Mouse (Mus musculus) heart, postnatal 36 days (tissue): ENCODE results near the gene Mamdc2. TPM values are rescaled to one million over a fixed set of nuclear protein-coding genes. Genes with fewer than 3 reads are reported as not detected.

Experiments used
- DNase-seq, 2 experiments: peaks; one replicate each; pipeline ENCODE4 v3.0.0; 2021 to 2022
- intact Hi-C: fragments of 180-260 bp; cut with DNase I; formaldehyde crosslinking; loops from one replicate; pipeline ENCODE4 v1.15.1; 2025
- total RNA-seq, 2 experiments: library from RNA; stranded (reverse); gene quantifications; 2 replicates each; pipeline ENCODE4 v1.2.3; 2021

The Mamdc2 gene
- total RNA-seq, 2 experiments from 2014 or later: 2.0 to 2.6 TPM

DNA sequence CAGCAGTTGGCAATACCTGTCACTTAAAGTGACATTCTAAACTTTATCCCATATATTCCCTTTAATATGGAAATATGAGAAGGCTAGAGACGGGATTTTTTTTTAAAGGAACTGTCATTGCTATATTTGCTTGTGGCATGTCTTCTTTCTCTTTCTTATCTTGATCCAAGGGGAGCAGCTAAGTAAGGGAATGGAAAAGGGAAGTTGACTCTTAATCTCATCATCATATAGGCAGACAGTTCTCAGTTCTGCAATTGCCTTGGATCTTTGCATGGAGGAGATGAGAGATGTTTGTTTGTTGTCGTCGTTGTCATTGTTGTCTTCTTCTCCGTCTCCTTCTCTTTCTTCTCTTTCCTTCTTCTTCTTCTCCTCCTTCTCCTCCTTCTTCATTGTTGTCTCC lies 79.0 kb downstream of the Mamdc2 start:
- DNase-seq: no peak
- intact Hi-C loops: no loop called here

DNA sequence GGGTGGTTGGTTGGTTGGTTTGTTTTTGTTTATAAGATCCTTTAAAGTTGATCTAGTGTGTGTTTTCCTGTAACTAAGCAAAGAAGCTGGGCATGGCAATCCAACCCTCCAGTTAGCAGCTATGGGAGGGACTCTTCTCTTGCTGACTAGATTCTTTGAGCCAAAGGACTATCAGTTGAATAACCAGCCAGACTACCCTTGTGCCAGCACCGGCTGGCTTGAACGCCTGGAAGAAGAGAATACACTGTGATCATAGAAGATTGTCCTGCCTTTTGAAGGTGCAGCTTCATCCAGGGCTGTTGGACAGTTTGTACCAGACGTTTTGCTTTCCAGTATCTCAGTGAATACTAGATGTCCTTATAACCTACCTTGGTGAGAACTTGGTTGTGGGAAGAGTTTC lies 86.2 kb downstream of the Mamdc2 start:
- DNase-seq: no peak
- intact Hi-C loops: no loop called here

DNA sequence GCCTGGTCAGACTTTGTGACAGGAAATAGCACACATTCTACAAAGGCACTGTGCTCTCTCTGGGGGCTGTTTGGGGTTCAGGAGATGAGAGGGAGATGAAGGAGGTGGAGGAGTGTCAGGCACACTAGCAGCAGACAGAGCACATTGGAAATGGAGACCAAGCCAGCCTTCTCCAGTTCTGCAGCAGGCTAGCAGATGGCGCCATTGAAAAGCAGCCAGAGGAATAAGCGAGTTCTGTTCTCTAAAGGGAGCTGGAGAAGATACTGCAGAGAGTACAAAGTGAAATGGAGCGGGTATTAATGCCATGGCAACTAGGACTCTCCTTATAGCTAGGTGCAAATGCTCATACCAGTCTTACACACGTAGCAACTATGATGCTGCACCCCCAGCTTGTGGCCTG lies 87.1 kb downstream of the Mamdc2 start:
- intact Hi-C loops: no loop called here
- peak in 1 of 2 experiments; percentile 32 for DNase-seq

DNA sequence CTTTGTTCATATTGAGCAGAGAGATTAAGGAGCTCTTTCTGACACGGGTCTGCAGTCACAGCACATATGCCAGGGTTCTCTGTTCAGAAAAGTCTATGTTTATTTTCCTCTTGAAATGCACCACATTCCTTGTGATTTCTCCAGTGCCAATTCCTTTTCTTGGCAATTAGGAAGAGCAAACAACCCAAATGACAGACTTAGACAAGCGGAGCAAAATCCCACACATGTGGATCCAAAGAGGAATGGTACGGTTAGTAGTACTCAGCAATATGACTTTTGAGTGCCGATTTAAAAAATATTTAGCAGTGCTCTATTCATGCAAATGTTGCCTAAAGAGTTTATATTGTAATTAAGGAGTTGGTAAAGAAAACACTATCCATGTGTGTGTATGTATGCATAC lies 87.7 kb downstream of the Mamdc2 start:
- intact Hi-C loops: no loop called here
- DNase-seq: no peak

DNA sequence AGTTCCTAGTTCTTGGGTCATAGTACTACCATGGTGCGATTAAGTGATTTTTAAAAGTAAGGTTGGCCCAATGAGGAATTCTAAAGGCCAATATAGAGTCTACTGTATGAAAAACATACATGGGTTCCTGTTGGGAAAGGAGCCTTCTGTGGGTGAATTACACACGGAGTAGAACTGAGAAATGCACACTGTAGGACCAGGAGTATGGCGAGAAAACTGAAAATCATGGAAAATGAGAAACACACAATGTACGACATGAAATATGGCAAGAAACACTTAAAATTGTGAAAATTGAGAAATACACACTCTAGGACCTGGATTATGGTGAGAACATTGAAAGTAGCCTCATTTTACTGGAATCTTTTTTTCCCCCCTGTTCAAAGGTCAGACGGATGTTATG lies 91.0 kb downstream of the Mamdc2 start:
- intact Hi-C loops: no loop called here
- DNase-seq: no peak

DNA sequence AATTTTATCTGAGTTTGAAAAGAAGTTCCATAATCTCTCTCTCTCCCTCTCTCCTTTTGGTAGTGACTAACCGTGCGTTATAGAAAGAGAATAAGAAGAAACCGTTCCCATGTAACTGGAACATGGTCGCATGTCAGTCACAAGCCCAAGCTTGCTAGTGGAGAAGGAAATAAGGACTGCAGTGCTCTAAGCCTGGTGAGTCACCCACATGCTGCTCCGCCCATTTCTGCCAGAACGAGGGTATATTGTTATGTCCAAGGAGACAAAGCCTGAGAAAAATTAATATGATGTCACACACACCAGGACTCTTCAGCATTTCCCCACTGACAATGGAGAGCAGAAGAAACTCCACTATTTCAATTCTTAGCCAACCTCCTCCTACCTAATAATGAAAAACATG lies 93.5 kb downstream of the Mamdc2 start:
- no peak for DNase-seq
- intact Hi-C loops: no loop called here

DNA sequence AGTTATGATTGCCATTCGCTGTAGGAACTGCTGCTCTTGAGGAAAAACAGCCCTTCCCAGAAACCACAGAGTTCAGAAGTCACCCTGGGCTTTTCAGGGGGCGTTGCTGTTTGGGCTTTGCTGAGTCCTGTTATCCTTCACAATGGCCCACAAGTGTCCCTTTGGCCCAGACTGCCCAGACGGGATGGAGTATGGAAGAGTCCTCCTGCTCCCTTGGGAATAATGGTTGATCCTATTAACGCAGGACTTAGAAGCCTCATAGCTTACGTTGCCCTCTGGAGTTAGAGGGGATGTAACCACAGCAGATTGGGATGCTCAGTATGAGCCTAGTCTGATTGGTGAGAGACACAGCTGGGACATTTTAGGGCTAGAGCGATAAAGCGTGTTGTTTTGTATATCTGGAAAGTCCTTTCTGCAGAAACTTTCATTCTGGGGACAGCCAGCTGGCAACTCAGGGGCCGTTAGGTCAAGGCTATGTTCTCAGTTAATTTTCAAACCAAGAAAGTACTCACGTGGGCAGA lies 94.3 kb downstream of the Mamdc2 start:
- intact Hi-C loops: no loop called here
- DNase-seq: peak; percentile 34 to 47

DNA sequence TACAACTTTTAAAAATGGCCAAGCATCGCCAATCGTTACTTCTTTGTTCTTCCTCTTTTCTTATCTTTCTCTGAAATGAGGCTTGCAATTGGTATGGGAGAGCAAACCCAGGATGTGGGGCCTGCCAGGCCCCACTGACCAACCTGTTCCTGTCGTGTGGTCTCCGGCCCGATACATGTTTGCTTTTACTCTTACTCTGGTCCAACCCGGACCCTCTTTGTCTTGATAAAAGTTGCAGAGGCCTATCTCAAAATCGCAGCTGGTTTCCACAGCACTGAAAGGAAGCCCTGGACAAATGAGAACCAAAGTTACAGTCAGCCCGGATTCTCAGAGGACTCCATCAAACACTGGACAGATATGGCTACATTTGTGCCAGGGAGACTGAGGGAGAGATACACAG lies 95.1 kb downstream of the Mamdc2 start:
- intact Hi-C loops: no loop called here
- DNase-seq: no peak

DNA sequence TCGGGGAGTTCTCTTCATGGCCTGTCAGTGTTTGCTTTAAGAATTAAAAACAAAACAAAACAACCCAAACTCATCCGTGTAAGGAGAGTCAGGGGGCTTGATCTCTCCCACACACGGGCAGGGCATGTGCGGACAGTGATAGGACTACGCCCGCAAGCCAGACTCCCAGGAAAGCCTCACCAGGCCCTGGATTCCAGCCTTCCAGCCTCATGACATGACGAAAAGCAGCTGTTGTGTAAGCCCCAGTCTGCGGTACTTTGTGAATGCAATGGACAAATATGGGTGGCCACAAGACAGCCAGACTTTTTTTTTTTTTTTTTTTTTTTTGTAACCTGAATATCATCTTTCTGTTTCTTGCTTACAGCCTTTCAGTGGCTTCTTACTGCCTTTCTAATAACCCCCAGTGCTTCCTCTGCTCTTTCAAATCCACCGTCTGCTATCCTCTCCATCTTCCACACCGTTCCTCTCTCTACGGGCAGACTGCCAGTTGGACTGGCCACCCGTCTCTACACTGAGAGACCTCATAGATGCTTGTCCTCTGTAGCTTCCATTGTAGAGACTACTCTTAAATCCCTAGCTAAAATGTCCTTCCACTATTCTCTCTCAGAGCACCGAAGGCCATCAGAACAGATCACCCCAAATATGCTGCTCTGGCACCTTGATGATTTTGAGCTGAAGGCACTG lies 96.3 kb downstream of the Mamdc2 start:
- DNase-seq: peak; percentile 24 to 32
- intact Hi-C loops: no loop called here

DNA sequence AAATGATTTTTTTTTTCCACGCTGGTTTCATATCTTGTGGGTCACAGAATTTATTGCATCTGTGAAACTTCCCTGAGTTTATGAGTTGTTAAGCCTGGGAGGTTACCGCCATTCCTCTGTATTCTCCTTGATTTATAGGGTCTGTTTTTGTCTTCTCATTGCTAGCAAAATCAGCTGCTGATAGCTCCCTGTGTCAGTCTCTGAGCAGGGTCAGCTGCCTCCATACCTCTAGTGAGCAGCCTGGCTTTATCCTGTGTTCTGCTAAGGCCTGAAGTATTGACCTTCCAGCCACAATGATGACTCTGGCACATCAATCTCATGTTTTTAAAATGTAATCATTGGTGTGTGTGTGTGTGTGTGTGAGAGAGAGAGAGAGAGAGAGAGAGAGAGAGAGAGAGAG lies 98.3 kb downstream of the Mamdc2 start:
- intact Hi-C loops: no loop called here

DNA sequence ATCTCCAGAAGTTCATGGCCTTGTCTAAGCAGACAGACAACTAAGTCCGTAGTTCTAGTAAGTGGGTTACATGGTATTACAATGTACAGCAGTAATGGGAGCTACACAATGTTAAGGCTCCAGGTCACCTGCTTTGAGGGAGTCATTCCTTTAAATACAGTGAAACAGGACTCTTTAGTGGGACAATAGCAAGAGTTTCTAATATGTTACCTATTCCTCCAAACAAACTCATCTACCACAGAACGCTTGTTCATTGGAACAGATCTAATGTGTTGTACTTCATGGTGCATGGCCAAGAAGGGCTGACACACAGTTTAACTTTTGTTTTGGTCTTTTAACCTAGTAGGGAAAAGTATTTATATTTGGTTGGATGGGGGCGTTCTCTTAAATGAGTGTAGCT lies 105.5 kb downstream of the Mamdc2 start:
- intact Hi-C loops: no loop called here
- DNase-seq: no peak

More for the DNA sequence above, 98.3 kb downstream of the Mamdc2 start:
- no peak for DNase-seq

DNA sequence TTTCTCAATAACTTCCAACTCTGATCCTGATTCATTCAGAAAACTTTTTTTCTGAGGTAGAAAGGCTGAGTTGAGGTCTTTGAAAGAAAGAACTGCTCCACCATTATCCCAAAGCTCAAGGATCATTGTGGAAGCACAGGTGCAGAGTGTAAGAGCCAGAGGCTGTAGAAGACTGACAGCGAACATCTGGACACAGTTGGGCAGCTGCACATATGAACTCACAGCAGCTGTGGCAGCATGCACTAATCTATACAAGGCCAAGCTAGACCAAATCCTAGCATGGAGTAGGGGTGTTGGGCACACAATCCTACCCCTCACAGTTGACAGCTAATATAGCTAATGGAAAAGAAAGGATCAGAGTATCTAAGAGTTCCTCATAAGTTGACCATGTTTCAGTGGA lies 115.4 kb downstream of the Mamdc2 start:
- intact Hi-C loops: no loop called here
- DNase-seq: no peak

DNA sequence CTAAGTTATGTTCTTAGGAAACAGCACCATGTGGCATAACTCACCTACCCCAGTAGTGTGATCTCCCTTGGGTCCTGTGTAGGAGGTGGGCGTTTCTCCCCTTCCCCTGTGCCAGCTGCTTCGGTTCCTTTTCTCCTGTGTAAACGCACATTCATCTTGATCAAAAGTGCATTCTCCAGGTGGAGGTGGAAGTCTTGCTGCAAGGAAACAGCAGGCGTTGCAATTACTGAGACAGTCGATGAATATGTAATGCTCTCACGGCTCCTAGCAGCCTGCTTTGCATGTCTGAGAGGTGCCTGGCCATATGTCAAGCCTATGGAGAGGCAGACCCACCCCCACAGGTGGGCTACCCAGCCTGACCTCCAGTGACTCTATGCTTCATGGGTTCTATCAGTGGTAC lies 117.4 kb downstream of the Mamdc2 start:
- DNase-seq: no peak
- intact Hi-C loops: no loop called here

DNA sequence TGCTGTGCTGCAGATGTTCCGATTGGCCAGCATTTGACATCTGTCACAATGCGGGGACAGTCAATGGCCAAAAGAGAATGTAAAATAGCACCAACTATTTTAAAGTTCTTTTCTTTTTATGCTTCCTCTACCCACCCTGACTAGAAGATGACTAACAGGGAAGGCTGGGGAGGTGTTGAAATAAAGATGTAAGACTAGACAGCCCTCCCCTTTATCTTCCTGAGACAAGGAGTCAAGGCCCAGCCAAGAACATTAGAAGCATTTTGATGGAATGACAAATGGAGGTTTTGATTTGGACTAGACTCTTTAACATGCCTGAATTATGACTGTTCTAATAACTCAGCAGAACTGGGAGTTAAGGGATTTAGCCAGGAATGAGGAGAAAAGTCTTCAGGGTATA lies 118.9 kb downstream of the Mamdc2 start:
- intact Hi-C loops: no loop called here

DNA sequence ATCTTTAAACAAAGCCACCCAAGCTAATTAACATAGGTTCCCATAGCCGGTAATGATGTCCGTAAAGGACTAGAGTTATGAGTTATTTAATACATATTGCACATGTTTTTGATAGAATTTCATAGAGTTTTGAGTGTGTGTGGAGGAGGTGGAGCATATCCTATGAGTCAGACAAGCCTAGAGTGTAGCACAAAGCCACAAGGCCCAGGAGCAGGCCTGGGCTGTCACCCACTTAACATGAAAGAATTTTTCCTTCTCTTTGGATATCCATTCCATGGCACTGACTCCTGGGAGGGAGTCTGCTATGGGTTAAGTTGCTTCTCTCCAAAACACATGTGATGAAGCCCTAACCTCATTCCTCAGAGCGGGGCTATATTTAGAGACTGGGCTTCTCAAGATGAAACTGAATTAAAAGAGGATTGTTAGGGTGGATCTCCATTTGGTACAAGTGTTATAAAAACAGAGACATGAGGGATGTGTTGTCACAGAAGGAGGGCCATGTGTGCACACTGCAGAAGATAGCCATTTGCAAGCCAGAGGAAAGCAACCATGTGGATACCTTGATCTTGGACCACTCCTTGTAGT lies 121.1 kb downstream of the Mamdc2 start:
- intact Hi-C loops: no loop called here
- no peak for DNase-seq

More for the DNA sequence above, 118.9 kb downstream of the Mamdc2 start:
- DNase-seq: no peak

DNA sequence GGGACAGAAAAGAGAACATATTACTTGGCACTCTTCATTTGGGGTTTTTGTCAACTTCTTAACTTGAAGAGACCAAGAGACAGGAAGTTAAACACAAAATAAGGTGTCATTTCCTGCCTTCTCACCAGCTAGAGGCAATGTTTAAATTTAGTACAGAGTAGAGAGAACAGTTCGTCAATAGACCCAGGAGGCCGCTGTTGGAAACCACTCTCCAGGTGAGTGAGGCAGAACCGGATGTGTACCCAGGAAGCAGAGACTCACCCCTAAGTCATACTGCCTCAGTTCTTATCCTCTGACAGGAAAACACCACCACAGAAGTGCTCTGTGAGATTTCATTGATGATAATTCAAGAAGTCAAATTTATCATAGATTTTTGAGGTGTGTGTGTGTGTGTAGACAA lies 125.1 kb downstream of the Mamdc2 start:
- intact Hi-C loops: no loop called here
- DNase-seq: no peak

DNA sequence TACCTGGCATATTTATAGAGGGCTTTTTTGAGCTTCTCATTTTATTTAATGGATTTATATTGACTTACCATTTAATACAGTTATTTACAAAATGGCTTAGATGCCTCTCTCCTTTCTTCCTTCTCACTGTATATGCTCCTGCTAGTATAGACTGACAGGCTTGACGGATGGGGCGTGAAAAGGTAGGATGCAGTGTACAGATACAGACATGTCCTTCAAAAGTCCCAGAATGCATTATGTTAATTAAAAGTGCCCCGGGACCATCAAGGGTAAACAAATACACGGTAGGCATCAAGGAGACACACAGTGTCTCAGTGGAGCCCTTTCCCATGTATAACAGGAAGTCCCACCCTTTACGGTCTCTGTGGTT lies 130.3 kb downstream of the Mamdc2 start:
- no peak for DNase-seq
- intact Hi-C loops: no loop called here

DNA sequence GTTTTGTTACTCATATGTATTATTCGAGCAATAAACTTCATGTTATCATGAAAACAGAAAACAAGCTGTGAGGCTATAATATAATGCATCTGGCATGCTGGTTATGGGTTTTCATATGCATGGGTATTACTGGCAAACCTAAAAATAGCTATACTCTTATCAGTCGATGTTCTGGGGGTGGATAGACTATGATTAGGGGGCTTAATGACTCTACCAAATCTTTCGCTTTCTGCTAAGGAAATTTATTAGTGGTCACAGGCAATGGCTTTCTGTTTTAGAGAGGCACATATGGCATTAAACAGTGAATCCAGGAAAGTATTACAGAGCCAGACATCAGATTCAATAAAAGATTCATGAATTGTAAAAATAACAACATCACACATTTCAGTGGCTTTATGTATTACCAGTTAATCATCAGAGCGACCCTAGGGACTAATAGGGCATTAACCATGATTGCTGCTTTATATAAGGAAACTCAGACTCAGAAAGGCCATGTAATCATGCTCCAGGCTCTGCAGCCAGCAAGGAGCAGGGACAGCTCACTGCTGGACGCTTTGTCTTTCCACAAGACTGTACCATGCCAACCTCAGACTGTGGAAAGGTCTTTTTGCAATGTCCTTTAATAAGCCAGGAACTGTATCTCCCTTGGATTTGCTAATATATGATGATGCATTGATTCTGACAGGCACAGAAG lies 130.8 kb downstream of the Mamdc2 start:
- DNase-seq: no peak
- intact Hi-C loops: no loop called here

DNA sequence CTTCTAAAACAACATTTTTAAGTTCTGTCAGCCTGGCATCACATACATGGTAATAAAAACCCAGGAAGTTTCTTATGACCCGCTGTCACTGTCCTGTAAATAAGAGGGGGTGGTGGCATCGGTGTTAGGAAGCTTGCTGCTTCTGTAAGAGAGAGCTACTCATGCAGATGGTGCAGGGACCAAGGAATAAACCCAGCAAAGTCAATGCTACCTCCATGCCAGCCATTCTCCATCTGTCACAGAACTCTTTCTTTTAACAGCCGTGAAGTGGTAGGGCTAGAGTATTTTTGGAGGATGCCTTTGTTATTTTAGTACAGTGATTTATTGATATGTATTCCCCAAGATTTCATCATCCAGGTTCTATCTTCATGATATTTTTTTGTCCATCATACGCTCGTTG lies 131.4 kb downstream of the Mamdc2 start:
- intact Hi-C loops: no loop called here
- DNase-seq: no peak

DNA sequence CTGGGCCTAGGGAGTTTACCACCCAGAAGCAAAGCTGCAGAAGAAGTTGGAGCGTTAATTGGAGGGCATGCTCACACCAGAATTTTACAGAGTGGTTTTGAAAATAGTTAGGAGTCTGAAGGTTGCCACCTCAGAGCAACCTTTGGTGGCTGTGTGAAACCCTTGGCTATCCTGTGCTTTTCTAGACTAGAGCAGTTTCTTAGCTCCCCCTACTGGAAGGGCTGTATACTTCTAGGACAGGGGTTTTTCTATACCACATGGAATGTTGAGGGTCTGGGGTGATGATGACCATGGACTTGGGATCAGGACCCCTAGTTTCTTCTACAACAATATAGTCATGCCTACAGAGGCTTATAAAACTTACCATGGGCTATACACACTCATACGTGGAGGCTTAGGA lies 138.3 kb downstream of the Mamdc2 start:
- intact Hi-C loops: no loop called here
- no peak for DNase-seq

DNA sequence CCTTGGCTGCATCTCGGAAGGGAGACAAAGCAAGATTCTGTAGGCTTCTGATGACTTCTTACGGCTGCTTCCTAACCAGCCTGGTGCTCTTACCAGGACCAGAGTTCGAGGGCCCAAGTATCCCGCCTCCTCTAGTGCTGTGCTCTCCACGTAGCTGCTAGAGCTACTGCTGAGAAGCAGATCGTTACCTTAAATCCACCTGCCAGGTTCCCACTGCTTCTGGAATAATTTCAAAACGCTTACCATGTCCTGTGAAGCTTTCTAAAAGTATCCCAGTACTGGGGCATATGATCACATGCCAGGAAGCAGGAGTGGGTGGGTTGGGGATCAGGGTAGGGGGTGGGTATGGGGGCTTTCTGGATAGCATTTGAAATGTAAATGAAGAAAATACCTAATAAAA lies 141.6 kb downstream of the Mamdc2 start:
- intact Hi-C loops: no loop called here

DNA sequence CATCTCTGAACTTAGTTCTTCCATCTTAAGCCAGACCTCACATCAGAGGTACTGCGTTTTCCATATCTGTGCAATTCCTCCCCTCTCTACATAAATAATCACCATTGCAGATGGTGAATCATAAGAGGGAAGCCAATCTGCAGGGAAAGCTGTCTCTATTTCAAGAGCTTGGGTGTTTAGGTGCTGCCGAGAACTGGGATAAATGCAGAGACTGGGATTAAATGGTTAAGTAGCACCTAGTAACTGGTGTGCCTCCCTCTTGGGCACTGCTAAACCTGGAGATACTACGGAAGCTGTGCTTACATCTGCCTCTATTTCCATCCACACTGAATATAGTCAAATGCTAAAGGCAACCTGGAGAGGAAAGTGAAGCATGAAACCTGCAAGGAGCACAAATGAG lies 148.3 kb downstream of the Mamdc2 start:
- intact Hi-C loops: no loop called here
- DNase-seq: no peak

More for the DNA sequence above, 141.6 kb downstream of the Mamdc2 start:
- no peak for DNase-seq
